Mouse (Mus musculus): ENCODE measurements around the gene Sidt1. TPM values are rescaled to one million over a fixed set of nuclear protein-coding genes. Genes with fewer than 3 reads are reported as not detected.
A peak's percentile ranks its signal among the peaks of the same experiment; 100 is the strongest.

Gene Sidt1
- polyA plus RNA-seq (2015; fragmentation: Nextera tagmentation; extraction: Ambion mirVana) = 20.4 TPM in 2 replicates

GRCm38 (mm10) chr16:44332861-44333284 lies at the start of gene Sidt1:
Gene Sidt1 (minus strand): TSS chr16:44333196.
- H3K27ac ChIP-seq (ENCODE audit: low read depth, low read length) = peak within 1 kb of the TSS; percentile 73
- H3K4me2 ChIP-seq (ENCODE audit: low read length) = peak within 1 kb of the TSS; percentile 98
- WGBS = 9% methylated on average over 15 of the region's 15 CpGs
- no peaks in the 10 kb centered on the region for H3K9me3 ChIP-seq (ENCODE audit: control insufficient read depth, low read length)
- peak within 1 kb of the TSS; percentile 79 for H3K4me3 ChIP-seq (ENCODE audit: low read length)
- H3K27me3 ChIP-seq (replicated peaks; ENCODE audit: control insufficient read depth, insufficient read depth, low read length) = peaks cover 4% of the 10 kb centered on the region
- peak; percentile 21 for ATAC-seq
- peaks cover 11% of the 10 kb centered on the region for H3K4me1 ChIP-seq (ENCODE audit: control insufficient read depth, insufficient read depth, low read depth, low read length)
- H3K9ac ChIP-seq (ENCODE audit: low read depth, low read length) = peak within 1 kb of the TSS; percentile 87
- H3K36me3 ChIP-seq (ENCODE audit: control insufficient read depth, insufficient read depth, low read length) = no peaks in the 10 kb centered on the region

GRCm38 (mm10) chr16:44381578-44381977 lies 48.6 kb upstream of the Sidt1 start:
- Histone ChIP-seq H3K4me3 (ENCODE audit: low read length) (no peak overlapping the region), H3K4me2 (ENCODE audit: low read length) (no peak overlapping the region), H3K27ac (ENCODE audit: low read depth, low read length) (no peak overlapping the region), H3K4me1 (ENCODE audit: control insufficient read depth, insufficient read depth, low read depth, low read length) (no peaks in the 10 kb centered on the region), H3K9ac (ENCODE audit: low read depth, low read length) (no peak overlapping the region), H3K27me3 (replicated peaks; ENCODE audit: control insufficient read depth, insufficient read depth, low read length) (no peaks in the 10 kb centered on the region), H3K9me3 (ENCODE audit: control insufficient read depth, low read length) (no peaks in the 10 kb centered on the region), H3K36me3 (ENCODE audit: control insufficient read depth, insufficient read depth, low read length) (no peaks in the 10 kb centered on the region)
- no peak for ATAC-seq
- WGBS = 11% methylated on average over 5 of the region's 5 CpGs

- 59% methylated on average over 4 of the region's 4 CpGs for WGBS
- no peaks in the 10 kb centered on the region for H3K27me3 ChIP-seq (replicated peaks; ENCODE audit: control insufficient read depth, insufficient read depth, low read length)
- no peaks in the 10 kb centered on the region for H3K36me3 ChIP-seq (ENCODE audit: control insufficient read depth, insufficient read depth, low read length)
- H3K9ac ChIP-seq (ENCODE audit: low read depth, low read length) = no peak overlapping the region
- H3K9me3 ChIP-seq (ENCODE audit: control insufficient read depth, low read length) = no peaks in the 10 kb centered on the region
- no peak overlapping the region for H3K27ac ChIP-seq (ENCODE audit: low read depth, low read length)
- H3K4me2 ChIP-seq (ENCODE audit: low read length) = no peak overlapping the region
- ATAC-seq = no peak
- no peaks in the 10 kb centered on the region for H3K4me1 ChIP-seq (ENCODE audit: control insufficient read depth, insufficient read depth, low read depth, low read length)
- H3K4me3 ChIP-seq (ENCODE audit: low read length) = no peak overlapping the region
These were observed 47.0 kb upstream of the Sidt1 start for GRCm38 (mm10) chr16:44380006-44380405.

GRCm38 (mm10) chr16:44375459-44375858 lies 42.5 kb upstream of the Sidt1 start:
- 92% methylated on average over 4 of the region's 4 CpGs for WGBS
- no peak overlapping the region for H3K4me2 ChIP-seq (ENCODE audit: low read length)

GRCm38 (mm10) chr16:44365522-44365921 lies 32.5 kb upstream of the Sidt1 start:
- H3K9me3 ChIP-seq (ENCODE audit: control insufficient read depth, low read length) = no peaks in the 10 kb centered on the region
- no peak overlapping the region for H3K4me3 ChIP-seq (ENCODE audit: low read length)
- H3K27me3 ChIP-seq (replicated peaks; ENCODE audit: control insufficient read depth, insufficient read depth, low read length) = no peaks in the 10 kb centered on the region
- whole genome bisulfite sequencing = 96% methylated on average over 7 of the region's 7 CpGs
- H3K4me2 ChIP-seq (ENCODE audit: low read length) = no peak overlapping the region
- H3K9ac ChIP-seq (ENCODE audit: low read depth, low read length) = no peak overlapping the region
- H3K4me1 ChIP-seq (ENCODE audit: control insufficient read depth, insufficient read depth, low read depth, low read length) = no peaks in the 10 kb centered on the region
- ATAC-seq = no peak
- peaks cover 8% of the 10 kb centered on the region for H3K36me3 ChIP-seq (ENCODE audit: control insufficient read depth, insufficient read depth, low read length)
- no peak overlapping the region for H3K27ac ChIP-seq (ENCODE audit: low read depth, low read length)

More at GRCm38 (mm10) chr16:44375459-44375858, 42.5 kb upstream of the Sidt1 start:
- H3K27me3 ChIP-seq (replicated peaks; ENCODE audit: control insufficient read depth, insufficient read depth, low read length) = no peaks in the 10 kb centered on the region
- no peak overlapping the region for H3K27ac ChIP-seq (ENCODE audit: low read depth, low read length)
- no peak overlapping the region for H3K9ac ChIP-seq (ENCODE audit: low read depth, low read length)
- H3K9me3 ChIP-seq (ENCODE audit: control insufficient read depth, low read length) = no peaks in the 10 kb centered on the region
- no peaks in the 10 kb centered on the region for H3K4me1 ChIP-seq (ENCODE audit: control insufficient read depth, insufficient read depth, low read depth, low read length)
- no peak overlapping the region for H3K4me3 ChIP-seq (ENCODE audit: low read length)
- no peak for ATAC-seq
- no peaks in the 10 kb centered on the region for H3K36me3 ChIP-seq (ENCODE audit: control insufficient read depth, insufficient read depth, low read length)

GRCm38 (mm10) chr16:44361921-44362890 lies 29.2 kb upstream of the Sidt1 start:
- Histone ChIP-seq H3K27ac (ENCODE audit: low read depth, low read length) (no peak overlapping the region), H3K4me3 (ENCODE audit: low read length) (no peak overlapping the region), H3K27me3 (replicated peaks; ENCODE audit: control insufficient read depth, insufficient read depth, low read length) (no peaks in the 10 kb centered on the region), H3K9me3 (ENCODE audit: control insufficient read depth, low read length) (no peaks in the 10 kb centered on the region), H3K4me1 (ENCODE audit: control insufficient read depth, insufficient read depth, low read depth, low read length) (no peaks in the 10 kb centered on the region), H3K36me3 (ENCODE audit: control insufficient read depth, insufficient read depth, low read length) (peaks cover 5% of the 10 kb centered on the region; the same call in 1 of the 2 replicates), H3K9ac (ENCODE audit: low read depth, low read length) (no peak overlapping the region), H3K4me2 (ENCODE audit: low read length) (no peak overlapping the region)
- no peak; the same call in 1 of the 2 replicates for ATAC-seq
- 85% methylated on average over 10 of the region's 10 CpGs for WGBS

GRCm38 (mm10) chr16:44357571-44358268 lies 24.7 kb upstream of the Sidt1 start:
- no peak overlapping the region for H3K4me2 ChIP-seq (ENCODE audit: low read length)
- no peaks in the 10 kb centered on the region for H3K4me1 ChIP-seq (ENCODE audit: control insufficient read depth, insufficient read depth, low read depth, low read length)
- no peak overlapping the region for H3K27ac ChIP-seq (ENCODE audit: low read depth, low read length)
- no peaks in the 10 kb centered on the region for H3K9me3 ChIP-seq (ENCODE audit: control insufficient read depth, low read length)
- ATAC-seq = no peak
- no peaks in the 10 kb centered on the region for H3K27me3 ChIP-seq (replicated peaks; ENCODE audit: control insufficient read depth, insufficient read depth, low read length)
- WGBS = 74% methylated on average over 4 of the region's 4 CpGs
- no peak overlapping the region for H3K9ac ChIP-seq (ENCODE audit: low read depth, low read length)
- H3K36me3 ChIP-seq (ENCODE audit: control insufficient read depth, insufficient read depth, low read length) = no peaks in the 10 kb centered on the region
- H3K4me3 ChIP-seq (ENCODE audit: low read length) = no peak overlapping the region

GRCm38 (mm10) chr16:44356291-44356690 lies 23.3 kb upstream of the Sidt1 start:
- Histone ChIP-seq H3K27me3 (replicated peaks; ENCODE audit: control insufficient read depth, insufficient read depth, low read length) (no peaks in the 10 kb centered on the region), H3K4me1 (ENCODE audit: control insufficient read depth, insufficient read depth, low read depth, low read length) (no peaks in the 10 kb centered on the region), H3K4me3 (ENCODE audit: low read length) (no peak overlapping the region), H3K4me2 (ENCODE audit: low read length) (no peak overlapping the region), H3K9ac (ENCODE audit: low read depth, low read length) (no peak overlapping the region), H3K36me3 (ENCODE audit: control insufficient read depth, insufficient read depth, low read length) (no peaks in the 10 kb centered on the region), H3K9me3 (ENCODE audit: control insufficient read depth, low read length) (no peaks in the 10 kb centered on the region), H3K27ac (ENCODE audit: low read depth, low read length) (no peak overlapping the region)
- ATAC-seq = no peak
- WGBS = 86% methylated on average over 7 of the region's 7 CpGs

- no peak overlapping the region for H3K9ac ChIP-seq (ENCODE audit: low read depth, low read length)
- no peak overlapping the region for H3K4me3 ChIP-seq (ENCODE audit: low read length)
- H3K4me1 ChIP-seq (ENCODE audit: control insufficient read depth, insufficient read depth, low read depth, low read length) = peaks cover 6% of the 10 kb centered on the region; the same call in 1 of the 2 replicates
- WGBS = 93% methylated on average over 4 of the region's 4 CpGs
- ATAC-seq = no peak
- no peaks in the 10 kb centered on the region for H3K27me3 ChIP-seq (replicated peaks; ENCODE audit: control insufficient read depth, insufficient read depth, low read length)
- no peak overlapping the region for H3K27ac ChIP-seq (ENCODE audit: low read depth, low read length)
- no peaks in the 10 kb centered on the region for H3K36me3 ChIP-seq (ENCODE audit: control insufficient read depth, insufficient read depth, low read length)
- H3K9me3 ChIP-seq (ENCODE audit: control insufficient read depth, low read length) = no peaks in the 10 kb centered on the region
- no peak overlapping the region for H3K4me2 ChIP-seq (ENCODE audit: low read length)
These were observed 16.9 kb upstream of the Sidt1 start for GRCm38 (mm10) chr16:44349801-44350397.
